Mouse (Mus musculus) skeletal muscle tissue, postnatal 0 days (tissue): ENCODE results near the gene Ndufb6. TPM values are rescaled to one million over a fixed set of nuclear protein-coding genes. Genes with fewer than 3 reads are reported as not detected.

Experiments
- polyA plus RNA-seq: library from polyadenylated mRNA; unstranded; fragments of >200 nt; fragmentation: Nextera tagmentation; extraction: Ambion mirVana; gene quantifications from 2 replicates; pipeline ENCODE4 v1.2.1, GENCODE M21; 2015

Gene Ndufb6
- 521 and 528 TPM in 2 replicates for polyA plus RNA-seq

GRCm38 (mm10) chr4:40279276-40279900 lies at the start of gene Ndufb6:
Ndufb6 (minus strand) TSS chr4:40279421.

DNA sequence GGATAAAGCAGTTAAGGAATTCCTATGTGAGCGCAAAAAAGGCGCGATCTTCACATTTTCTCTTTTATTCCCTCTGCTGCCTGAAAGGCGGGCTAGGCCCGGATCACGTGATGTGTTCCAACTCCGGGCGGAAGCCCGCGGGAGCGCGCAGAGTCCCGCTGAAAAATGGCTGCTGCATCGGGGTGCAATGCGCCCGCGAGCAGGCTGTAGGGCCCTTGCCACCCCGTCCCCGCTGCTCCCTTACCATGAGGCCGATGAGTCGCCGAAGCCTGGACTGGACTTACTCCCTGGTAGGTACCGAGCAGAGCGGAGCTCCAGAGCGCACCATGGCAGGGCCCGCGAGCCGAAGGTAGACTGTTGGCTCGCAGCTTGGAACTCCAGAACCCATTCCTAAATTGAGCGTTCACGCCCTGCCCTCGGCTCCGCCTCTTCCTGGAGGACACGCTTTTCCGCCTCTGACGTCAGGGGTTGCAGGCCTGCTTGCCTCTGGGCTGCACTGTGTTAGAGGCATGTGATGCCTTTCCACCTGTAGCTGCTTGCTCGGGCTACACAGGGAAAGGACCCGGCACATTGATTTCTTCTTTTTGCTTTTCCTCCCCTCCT lies 9.7 kb downstream of the Ndufb6 start, which contains the start of the genes Smim27 and Topors:
Smim27 (plus strand) TSS at position 150 of the 603 bp plus-strand sequence.
Topors (minus strand) TSS at position 421 of the 603 bp plus-strand sequence.

DNA sequence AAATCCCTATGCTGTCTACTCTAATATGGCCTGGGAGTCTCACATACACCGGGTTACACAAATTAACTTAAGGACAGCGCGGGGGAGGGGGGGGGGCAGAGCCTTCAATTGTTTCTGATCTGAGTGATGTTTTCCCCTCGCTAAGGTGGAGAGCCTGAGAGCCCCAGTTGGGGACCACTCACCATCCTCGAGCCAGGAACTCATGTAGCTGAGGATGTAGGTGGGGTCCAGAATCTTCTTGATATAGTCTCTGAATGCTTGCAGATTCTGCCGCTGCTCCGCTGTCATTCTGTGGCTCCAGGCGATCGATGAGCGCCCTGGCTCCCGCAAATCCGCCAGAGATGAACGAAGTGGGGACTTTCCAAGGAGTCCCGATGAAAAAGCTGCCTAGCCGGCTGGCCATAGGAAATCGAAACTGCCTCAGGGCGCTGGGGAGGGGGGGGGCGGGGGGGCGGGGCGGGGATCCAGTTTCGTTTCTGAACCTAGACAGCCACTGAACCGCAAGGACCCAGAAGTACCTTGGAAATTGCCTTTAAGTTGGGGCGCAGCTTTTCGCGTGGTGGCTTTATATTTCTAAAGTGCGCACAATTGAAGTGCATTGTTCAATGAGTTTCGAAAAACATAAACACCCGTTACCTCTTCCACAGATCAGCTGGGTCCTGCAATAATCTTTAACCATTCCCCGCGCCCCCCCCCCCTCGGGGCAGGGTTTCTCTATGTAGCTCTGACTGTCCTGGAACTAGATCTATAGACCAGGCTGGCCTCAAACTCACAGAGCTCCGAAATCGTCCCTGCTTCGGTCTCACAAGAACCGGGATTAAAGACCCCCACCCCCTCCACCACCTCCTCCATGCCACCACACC lies 39.6 kb downstream of the Ndufb6 start, which contains the start of gene Ddx58:
Ddx58 (minus strand) TSS at position 420 of the 863 bp plus-strand sequence.

Other genes with a start within 250 kb of the Ndufb6 start
- 23.9 and 38.6 TPM in 2 replicates for gene Aco1, start 136.3 kb downstream of the Ndufb6 start, polyA plus RNA-seq
- gene Ddx58, start 39.6 kb downstream of the Ndufb6 start, polyA plus RNA-seq, result 6.8 and 7.2 TPM in 2 replicates
- gene Smim27, start 9.8 kb downstream of the Ndufb6 start, polyA plus RNA-seq, result 51.2 and 53.1 TPM in 2 replicates
- 17.2 and 17.4 TPM in 2 replicates for gene Topors, start 9.6 kb downstream of the Ndufb6 start, polyA plus RNA-seq
- gene Tmem215, start 192.8 kb upstream of the Ndufb6 start, polyA plus RNA-seq, result 0.15 and 0.18 TPM in 2 replicates